Mouse (Mus musculus) intestine, embryonic 14.5 days (tissue): Measurements from ENCODE around the gene Bnip2. TPM values are rescaled to one million over a fixed set of nuclear protein-coding genes. Genes with fewer than 3 reads are reported as not detected.
"Not testable (repeated sequence)": the region's sequence is repeated elsewhere in the genome, so short reads cannot be mapped to it uniquely, and the experiment has no call there.

ENCODE experiments used
- ATAC-seq: fragments of 200-750 bp; cut with Nextera tagmentation; replicated peaks from 2 replicates; pipeline ENCODE4 v1.8.0; 2017; ENCODE audit warnings: low read depth, moderate number of reproducible peaks, moderate TSS enrichment, moderate library complexity; ENCODE audit not compliant: low FRiP score, low TSS enrichment
- DNase-seq: peaks from one replicate; pipeline ENCODE4 v3.0.0-alpha.2; 2018; ENCODE audit warnings: low spot score
- H3K27ac ChIP-seq: fragments of 300-500 bp; sonication (generic); 2 replicates; pipeline ENCODE4 v1.5.1; 2014; ENCODE audit warnings: low read depth, mild to moderate bottlenecking, control low read depth
- H3K27me3 ChIP-seq: fragments of 300-500 bp; sonication (generic); replicated peaks from 2 replicates; pipeline ENCODE4 v1.6.1; 2014; ENCODE audit warnings: low read length, control low read depth; ENCODE audit not compliant: control insufficient read depth, insufficient read depth
- H3K36me3 ChIP-seq: fragments of 300-500 bp; sonication (generic); 2 replicates; pipeline ENCODE4 v1.6.1; 2014; ENCODE audit warnings: low read length, control low read depth; ENCODE audit not compliant: control insufficient read depth, insufficient read depth
- H3K4me1 ChIP-seq: fragments of 300-500 bp; sonication (generic); replicated peaks from 2 replicates; pipeline ENCODE4 v1.6.1; 2014; ENCODE audit warnings: low read length, control low read depth, mixed read lengths; ENCODE audit not compliant: control insufficient read depth, insufficient read depth
- H3K4me2 ChIP-seq: fragments of 300-500 bp; sonication (generic); 2 replicates; pipeline ENCODE4 v1.6.1; 2014; ENCODE audit warnings: low read length
- H3K4me3 ChIP-seq: fragments of 300-500 bp; sonication (generic); 2 replicates; pipeline ENCODE4 v1.5.1; 2014; ENCODE audit warnings: low read depth, low read length, control low read depth, mixed read lengths
- H3K9ac ChIP-seq: fragments of 300-500 bp; sonication (generic); 2 replicates; pipeline ENCODE4 v1.6.1; 2014; ENCODE audit warnings: mild to moderate bottlenecking, low read length
- H3K9me3 ChIP-seq: fragments of 300-500 bp; sonication (generic); 2 replicates; pipeline ENCODE4 v1.6.1; 2016; ENCODE audit warnings: low read length, control low read depth; ENCODE audit not compliant: control insufficient read depth
- WGBS: fragments of 180-500 bp; shearing (Covaris S2); extraction: QIAGEN DNeasy Blood & Tissue Kit; methylation state at CpG from one replicate; pipeline ENCODE4 v1.1.7; 2014; 5-methylcytosine and 5-hydroxymethylcytosine counted together
- polyA plus RNA-seq: library from polyadenylated mRNA; unstranded; fragments of >200 nt; fragmentation: Nextera tagmentation; extraction: Ambion mirVana; gene quantifications from 2 replicates; pipeline ENCODE4 v1.2.1, GENCODE M21; 2014

Gene Bnip2
- polyA plus RNA-seq, 1 experiment from 2014 or later, result 83.7 TPM

DNA sequence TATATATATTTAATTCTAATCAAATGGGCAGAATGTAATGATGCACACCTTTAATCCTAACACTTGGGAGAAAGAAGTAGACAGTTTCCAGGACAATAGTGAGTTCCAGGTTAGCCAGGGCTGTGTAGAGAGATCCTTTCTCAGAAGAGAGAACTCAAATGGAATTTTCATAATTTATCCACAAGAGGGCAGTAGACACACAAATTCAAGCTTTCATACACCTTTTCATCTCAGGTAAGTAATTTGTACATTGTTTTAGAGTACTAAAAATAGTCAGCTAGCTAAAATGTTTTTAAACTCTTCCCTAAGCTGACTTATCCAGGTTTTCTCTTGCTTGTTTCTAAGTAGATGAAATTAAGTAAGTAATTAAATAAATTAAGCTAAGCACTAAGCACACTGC lies 29.6 kb downstream of the Bnip2 start:
- no peaks in the 10 kb centered on the region for H3K9me3 ChIP-seq
- peaks cover 44% of the 10 kb centered on the region for H3K36me3 ChIP-seq
- H3K4me1 ChIP-seq, result peaks cover under 1% of the 10 kb centered on the region
- H3K4me3 ChIP-seq, result no peak overlapping the region
- ATAC-seq, result 0 out of 2 replicates have a peak, but pooled peaks have one; percentile 43
- no peaks in the 10 kb centered on the region for H3K27me3 ChIP-seq
- no peak overlapping the region for H3K4me2 ChIP-seq
- no peak overlapping the region for H3K27ac ChIP-seq
- DNase-seq, result no peak
- no peak overlapping the region for H3K9ac ChIP-seq

DNA sequence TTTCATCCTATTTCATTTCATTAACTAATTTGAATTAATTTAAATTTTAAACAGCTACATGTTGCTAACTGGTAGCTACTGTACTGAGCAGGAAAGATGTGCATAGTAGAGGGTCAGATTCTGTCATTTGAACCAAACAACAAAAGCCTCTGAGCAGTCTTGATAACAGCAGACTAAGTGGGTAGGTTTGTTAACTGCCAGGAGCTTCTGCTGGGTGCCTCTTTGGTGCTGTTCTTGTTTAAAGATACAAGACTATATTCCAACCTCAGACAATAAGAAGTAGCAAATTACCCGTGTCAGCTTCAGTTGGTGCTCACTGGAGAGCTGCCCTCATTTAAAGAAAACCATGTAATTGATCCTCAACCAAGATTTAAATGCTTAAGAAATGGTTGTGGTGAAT lies 32.3 kb downstream of the Bnip2 start:
- H3K27ac ChIP-seq, result no peak overlapping the region
- no peaks in the 10 kb centered on the region for H3K4me1 ChIP-seq
- ATAC-seq, result no peak
- no peak overlapping the region for H3K4me2 ChIP-seq
- no peak for DNase-seq
- 77% methylated on average over 1 of the region's 1 CpGs for WGBS
- H3K4me3 ChIP-seq, result no peak overlapping the region
- H3K9me3 ChIP-seq, result no peaks in the 10 kb centered on the region
- H3K36me3 ChIP-seq, result peaks cover 38% of the 10 kb centered on the region
- H3K9ac ChIP-seq, result no peak overlapping the region
- H3K27me3 ChIP-seq, result no peaks in the 10 kb centered on the region

DNA sequence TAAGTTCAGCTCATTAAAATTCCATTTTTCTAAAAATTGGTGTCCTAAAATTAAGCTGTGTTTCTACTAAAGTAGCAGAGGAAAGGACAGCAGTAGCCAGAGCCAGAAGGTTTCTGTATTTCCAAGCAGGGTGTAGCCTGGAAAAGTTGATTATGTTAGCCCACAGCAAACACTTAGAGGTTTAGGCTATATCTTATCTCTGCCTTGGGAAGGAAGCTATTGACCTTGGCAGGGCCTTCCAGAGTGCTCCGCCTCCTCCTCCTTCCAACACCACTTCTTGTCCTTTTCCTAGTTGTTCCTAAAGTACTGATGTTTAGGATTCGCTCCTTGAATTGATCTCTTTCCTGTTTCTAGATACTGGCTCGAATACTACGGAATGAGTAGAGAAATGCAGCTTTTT lies 32.8 kb downstream of the Bnip2 start:
- 81% methylated on average over 4 of the region's 4 CpGs for WGBS
- H3K4me1 ChIP-seq, result no peaks in the 10 kb centered on the region
- H3K9me3 ChIP-seq, result no peaks in the 10 kb centered on the region
- no peak for DNase-seq
- H3K27me3 ChIP-seq, result no peaks in the 10 kb centered on the region
- ATAC-seq, result no peak
- H3K4me2 ChIP-seq, result no peak overlapping the region
- H3K9ac ChIP-seq, result no peak overlapping the region
- H3K27ac ChIP-seq, result no peak overlapping the region
- no peak overlapping the region for H3K4me3 ChIP-seq
- peaks cover 36% of the 10 kb centered on the region for H3K36me3 ChIP-seq

DNA sequence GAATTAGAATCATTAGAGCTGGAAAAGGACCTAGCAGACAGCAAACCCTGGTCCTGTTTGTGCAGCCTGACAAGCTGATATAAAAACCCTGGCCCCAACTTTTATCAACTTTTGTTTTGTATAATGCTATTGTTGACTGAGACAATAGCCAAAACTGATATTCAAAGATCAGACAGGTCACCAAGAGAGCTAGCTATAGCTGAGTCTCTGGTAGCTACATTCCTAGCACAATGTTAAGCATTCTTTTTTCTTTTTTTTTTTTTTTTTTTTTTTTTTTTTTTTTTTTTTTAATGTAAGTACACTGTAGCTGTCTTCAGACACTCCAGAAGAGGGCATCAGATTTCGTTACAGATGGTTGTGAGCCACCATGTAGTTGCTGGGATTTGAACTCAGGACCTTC lies 34.3 kb downstream of the Bnip2 start:
- DNase-seq, H3K4me1 ChIP-seq, H3K9ac ChIP-seq, H3K4me3 ChIP-seq, H3K27me3 ChIP-seq, H3K27ac ChIP-seq, H3K9me3 ChIP-seq, H3K4me2 ChIP-seq, ATAC-seq: not testable (repeated sequence)
- 58% methylated on average over 1 of the region's 1 CpGs for WGBS
- peaks cover 33% of the 10 kb centered on the region for H3K36me3 ChIP-seq

DNA sequence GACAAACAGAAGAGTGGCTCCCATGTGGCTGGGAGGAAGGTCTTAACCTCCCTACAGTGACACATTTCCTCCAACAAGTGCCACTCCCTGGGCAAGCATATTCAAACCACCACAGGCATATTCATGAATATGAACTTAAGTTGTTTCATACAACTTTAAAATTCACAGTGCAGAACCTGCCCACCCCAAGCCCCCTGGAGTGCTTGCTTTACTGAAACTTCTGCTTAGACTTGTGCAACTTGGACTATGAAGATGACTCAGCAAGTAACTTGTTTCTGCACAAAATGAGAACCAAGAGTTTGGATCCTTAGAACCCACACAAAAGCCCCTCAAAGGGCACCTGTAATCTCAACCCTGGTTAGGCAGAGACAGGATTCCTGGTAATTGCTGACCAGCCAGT lies 35.4 kb downstream of the Bnip2 start:
- Histone ChIP-seq H3K27ac (no peak overlapping the region), H3K4me2 (no peak overlapping the region), H3K27me3 (no peaks in the 10 kb centered on the region), H3K4me3 (no peak overlapping the region), H3K4me1 (no peaks in the 10 kb centered on the region), H3K36me3 (peaks cover 27% of the 10 kb centered on the region), H3K9ac (no peak overlapping the region), H3K9me3 (no peaks in the 10 kb centered on the region)
- ATAC-seq, result no peak
- no peak for DNase-seq

DNA sequence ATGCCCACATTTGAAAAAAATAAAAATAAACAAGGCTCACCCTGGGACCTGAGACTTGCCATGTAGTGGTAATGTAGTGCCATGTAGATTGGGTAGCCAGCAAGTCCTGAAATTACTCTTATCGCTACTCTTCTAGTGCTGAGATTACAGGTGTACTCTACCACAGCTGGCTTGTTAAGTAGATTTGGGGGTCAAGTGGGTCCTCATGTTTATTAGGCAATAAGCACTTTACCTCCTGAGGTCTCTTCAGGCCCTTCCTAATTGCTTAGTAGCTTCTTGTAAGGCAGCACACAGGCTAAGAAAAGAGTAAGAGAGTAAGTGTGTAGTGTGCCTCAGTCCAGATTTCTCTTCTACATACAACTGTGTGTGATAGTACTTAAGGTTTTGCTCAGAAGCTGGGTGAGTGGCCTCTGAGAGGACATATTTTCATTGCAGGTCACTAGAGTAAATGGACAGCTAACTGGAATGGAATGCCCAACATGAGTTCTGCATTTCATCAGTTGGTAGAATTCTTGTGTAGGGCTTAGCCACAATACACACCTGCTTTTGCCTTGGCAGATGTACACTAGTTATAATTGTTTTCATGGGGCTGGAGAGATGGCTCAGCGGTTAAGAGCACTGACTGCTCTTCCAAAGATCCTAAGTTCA lies 36.2 kb downstream of the Bnip2 start:
- Histone ChIP-seq H3K27me3 (no peaks in the 10 kb centered on the region), H3K4me1 (no peaks in the 10 kb centered on the region), H3K9me3 (no peaks in the 10 kb centered on the region), H3K9ac (no peak overlapping the region), H3K36me3 (peaks cover 20% of the 10 kb centered on the region), H3K4me3 (no peak overlapping the region), H3K27ac (no peak overlapping the region), H3K4me2 (no peak overlapping the region)
- no peak for DNase-seq
- ATAC-seq, result no peak
- WGBS, result 97% methylated on average over 2 of the region's 2 CpGs

DNA sequence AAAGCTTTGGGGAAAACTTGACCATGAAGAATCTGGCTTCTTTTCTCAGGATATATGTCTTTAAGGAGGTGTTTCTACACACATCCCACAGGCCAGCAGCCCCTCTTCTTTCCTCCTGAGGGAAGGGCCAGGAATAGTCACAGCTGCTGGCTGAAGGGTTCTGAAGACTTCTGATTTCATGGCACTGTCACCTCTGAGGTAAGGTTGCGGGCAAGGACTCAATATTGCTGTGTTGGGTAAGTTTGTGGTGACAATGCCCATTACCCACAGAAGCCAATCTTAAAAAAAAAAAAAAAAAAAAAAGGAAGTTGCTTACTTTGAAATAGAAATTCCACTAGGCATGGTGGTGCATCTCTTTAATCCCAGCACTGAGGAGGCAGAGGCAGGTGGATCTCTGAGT lies 42.9 kb downstream of the Bnip2 start:
- 93% methylated on average over 1 of the region's 1 CpGs for WGBS
- Histone ChIP-seq H3K27me3 (no peaks in the 10 kb centered on the region), H3K36me3 (no peaks in the 10 kb centered on the region), H3K27ac (no peak overlapping the region), H3K4me1 (no peaks in the 10 kb centered on the region), H3K9me3 (no peaks in the 10 kb centered on the region), H3K4me3 (no peak overlapping the region), H3K9ac (no peak overlapping the region), H3K4me2 (no peak overlapping the region)
- DNase-seq (no peak), ATAC-seq (no peak)

DNA sequence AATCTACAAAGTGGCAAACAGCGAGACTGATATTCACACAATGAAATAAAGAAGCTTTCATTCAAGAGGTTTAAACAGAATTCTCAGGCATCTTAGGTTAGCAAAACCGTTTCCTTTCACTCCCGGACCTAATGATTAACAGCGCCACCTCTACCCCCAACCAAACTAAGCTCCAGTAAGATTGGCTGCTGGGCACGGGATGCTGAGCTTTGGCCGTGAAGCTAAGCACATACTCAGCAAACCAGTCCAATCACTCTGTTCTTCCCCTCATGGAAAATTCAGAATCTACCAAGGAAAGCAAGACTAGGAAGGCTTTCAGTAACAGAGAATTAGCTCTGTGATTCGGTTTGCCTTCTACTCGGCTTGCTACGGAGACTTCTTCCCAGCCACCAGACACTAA lies 43.8 kb downstream of the Bnip2 start:
- 57% methylated on average over 9 of the region's 9 CpGs for WGBS
- H3K4me2 ChIP-seq, result no peak overlapping the region
- ATAC-seq, result no peak

DNA sequence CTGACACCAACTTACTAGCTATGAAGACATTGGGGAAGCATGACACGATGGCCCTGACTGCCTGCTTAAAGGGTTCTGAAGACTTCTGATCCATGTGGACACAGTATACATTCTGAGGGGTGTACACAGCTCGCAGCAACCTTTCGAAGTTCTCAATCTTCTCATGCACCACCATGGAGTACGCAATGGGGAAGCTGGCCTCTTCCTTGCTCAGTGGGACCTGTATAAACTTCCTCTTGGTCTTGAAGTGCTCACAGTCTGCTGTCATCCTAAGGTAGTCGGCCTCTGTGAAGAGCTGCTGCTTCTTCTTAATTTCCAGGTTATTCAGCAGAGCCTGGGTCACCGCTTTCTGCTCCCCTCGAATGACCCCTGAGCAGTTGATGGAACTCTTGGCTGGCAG lies 45.4 kb downstream of the Bnip2 start:
- Histone ChIP-seq H3K4me3 (no peak overlapping the region), H3K9me3 (no peaks in the 10 kb centered on the region), H3K27me3 (no peaks in the 10 kb centered on the region), H3K4me1 (no peaks in the 10 kb centered on the region), H3K36me3 (no peaks in the 10 kb centered on the region), H3K4me2 (no peak overlapping the region), H3K27ac (no peak overlapping the region), H3K9ac (no peak overlapping the region)
- ATAC-seq (no peak), DNase-seq (no peak)
- 85% methylated on average over 7 of the region's 7 CpGs for WGBS

More for the DNA sequence above, 43.8 kb downstream of the Bnip2 start:
- Histone ChIP-seq H3K27ac (no peak overlapping the region), H3K9ac (no peak overlapping the region), H3K4me3 (no peak overlapping the region), H3K36me3 (no peaks in the 10 kb centered on the region), H3K4me1 (no peaks in the 10 kb centered on the region), H3K9me3 (no peaks in the 10 kb centered on the region), H3K27me3 (no peaks in the 10 kb centered on the region)
- no peak for DNase-seq
